Mouse (Mus musculus) olfactory bulb, adult 2 months (tissue): Measurements from ENCODE around the gene Bzw2. TPM values are rescaled to one million over a fixed set of nuclear protein-coding genes. Genes with fewer than 3 reads are reported as not detected.
"Not testable (repeated sequence)": the region's sequence is repeated elsewhere in the genome, so short reads cannot be mapped to it uniquely, and the experiment has no call there.

ENCODE experiments used
- H3K27ac ChIP-seq: fragments of 200-500 bp; 2 replicates; pipeline ENCODE4 v1.5.1; 2012; ENCODE audit warnings: low read depth, low read length; ENCODE audit not compliant: insufficient read depth
- H3K4me1 ChIP-seq: fragments of 200-500 bp; 2 replicates; pipeline ENCODE4 v1.6.1; 2012; ENCODE audit warnings: low read length; ENCODE audit not compliant: control insufficient read depth, insufficient read depth
- H3K4me3 ChIP-seq: fragments of 200-500 bp; 2 replicates; pipeline ENCODE4 v1.5.1; 2012; ENCODE audit warnings: mild to moderate bottlenecking, low read depth, low read length, moderate library complexity; ENCODE audit not compliant: insufficient read depth
- CTCF ChIP-seq: fragments of 200-500 bp; IDR thresholded peaks from 2 replicates; pipeline ENCODE4 v1.5.1; 2012; ENCODE audit warnings: low read depth, mild to moderate bottlenecking, low read length, moderate library complexity; ENCODE audit not compliant: insufficient read depth
- POLR2A ChIP-seq: fragments of 200-500 bp; IDR thresholded peaks from 2 replicates; pipeline ENCODE4 v1.6.1; 2012; ENCODE audit warnings: mild to moderate bottlenecking, low read depth, low read length, moderate library complexity; ENCODE audit not compliant: insufficient read depth
- WGBS: fragments of 180-500 bp; shearing (Covaris S2); methylation state at CpG from one replicate; pipeline ENCODE4 v1.1.7; 2018; 5-methylcytosine and 5-hydroxymethylcytosine counted together
- polyA plus RNA-seq: library from polyadenylated mRNA; stranded (reverse); fragments of >200 nt; gene quantifications from 2 replicates; pipeline ENCODE4 v1.2.4, GENCODE M21; 2012; ENCODE audit warnings: low replicate concordance; ENCODE audit not compliant: missing spikeins, insufficient read depth, insufficient read length

The Bzw2 gene
- polyA plus RNA-seq = not detected in 2 replicates

GRCm38 (mm10) chr12:36157638-36158308, at the start of gene Bzw2:
Gene Bzw2 (minus strand): TSS chr12:36158080.
- 2% methylated on average over 26 of the region's 26 CpGs for WGBS
- H3K27ac ChIP-seq = peak within 1 kb of the TSS; percentile 35
- peak within 1 kb of the TSS; percentile 91 for H3K4me3 ChIP-seq
- TF ChIP-seq POLR2A = no peak
- no peak for TF ChIP-seq CTCF
- peaks cover 4% of the 10 kb centered on the region; the same call in 1 of the 2 replicates for H3K4me1 ChIP-seq

GRCm38 (mm10) chr12:36207072-36207799, 49.4 kb upstream of the Bzw2 start:
- Histone ChIP-seq H3K4me3 (no peak overlapping the region; the same call in 1 of the 2 replicates), H3K4me1 (peaks cover 2% of the 10 kb centered on the region; the same call in 1 of the 2 replicates), H3K27ac (no peak overlapping the region)
- TF ChIP-seq CTCF (no peak), POLR2A (no peak)
- WGBS = 42% methylated on average over 9 of the region's 9 CpGs

- H3K27ac ChIP-seq, H3K4me1 ChIP-seq, H3K4me3 ChIP-seq: not testable (repeated sequence)
- 48% methylated on average over 5 of the region's 5 CpGs for WGBS
Measured at GRCm38 (mm10) chr12:36205579-36206119, 47.8 kb upstream of the Bzw2 start.

GRCm38 (mm10) chr12:36194976-36195375, 37.1 kb upstream of the Bzw2 start:
- no peaks in the 10 kb centered on the region for H3K4me1 ChIP-seq
- no peak overlapping the region for H3K4me3 ChIP-seq
- 93% methylated on average over 7 of the region's 7 CpGs for WGBS
- H3K27ac ChIP-seq = no peak overlapping the region
- TF ChIP-seq CTCF (no peak), POLR2A (no peak)

GRCm38 (mm10) chr12:36190343-36190742, 32.5 kb upstream of the Bzw2 start:
- H3K27ac ChIP-seq = no peak overlapping the region
- no peak overlapping the region for H3K4me3 ChIP-seq
- no peaks in the 10 kb centered on the region for H3K4me1 ChIP-seq
- WGBS = 87% methylated on average over 5 of the region's 5 CpGs
- TF ChIP-seq POLR2A (no peak), CTCF (no peak)

- Histone ChIP-seq H3K27ac (no peak overlapping the region), H3K4me1 (no peaks in the 10 kb centered on the region), H3K4me3 (no peak overlapping the region)
- 93% methylated on average over 3 of the region's 3 CpGs for WGBS
- TF ChIP-seq CTCF (no peak), POLR2A (no peak)
Measured at GRCm38 (mm10) chr12:36189610-36190009, 31.7 kb upstream of the Bzw2 start.

GRCm38 (mm10) chr12:36187081-36187480, 29.2 kb upstream of the Bzw2 start:
- no peaks in the 10 kb centered on the region for H3K4me1 ChIP-seq
- 83% methylated on average over 6 of the region's 6 CpGs for WGBS
- no peak overlapping the region for H3K4me3 ChIP-seq
- no peak overlapping the region for H3K27ac ChIP-seq
- TF ChIP-seq CTCF (no peak), POLR2A (no peak)

GRCm38 (mm10) chr12:36182570-36182969, 24.7 kb upstream of the Bzw2 start:
- 89% methylated on average over 6 of the region's 6 CpGs for WGBS
- TF ChIP-seq CTCF (no peak), POLR2A (no peak)

GRCm38 (mm10) chr12:36177227-36177626, 19.3 kb upstream of the Bzw2 start:
- 95% methylated on average over 5 of the region's 5 CpGs for WGBS
- Histone ChIP-seq H3K4me1 (no peaks in the 10 kb centered on the region), H3K27ac (no peak overlapping the region), H3K4me3 (no peak overlapping the region)
- TF ChIP-seq CTCF (no peak), POLR2A (no peak)

More at GRCm38 (mm10) chr12:36182570-36182969, 24.7 kb upstream of the Bzw2 start:
- Histone ChIP-seq H3K4me1 (no peaks in the 10 kb centered on the region), H3K27ac (no peak overlapping the region), H3K4me3 (no peak overlapping the region)

GRCm38 (mm10) chr12:36165299-36165698, 7.4 kb upstream of the Bzw2 start:
- Histone ChIP-seq H3K4me3 (no peak overlapping the region), H3K27ac (no peak overlapping the region), H3K4me1 (no peaks in the 10 kb centered on the region)
- 95% methylated on average over 1 of the region's 1 CpGs for WGBS
- TF ChIP-seq POLR2A (no peak), CTCF (no peak)
